Mouse (Mus musculus): Measurements from ENCODE around the gene Hoxd11. TPM values are rescaled to one million over a fixed set of nuclear protein-coding genes. Genes with fewer than 3 reads are reported as not detected.

Hoxd11 gene
- polyA plus RNA-seq, 1 experiment from 2014 or later = not detected

- H3K4me1 ChIP-seq = peaks cover 23% of the 10 kb centered on the region
- H3K36me3 ChIP-seq (replicated peaks) = no peaks in the 10 kb centered on the region
- WGBS = 2% methylated on average over 62 of the region's 62 CpGs
- peak overlapping the region; percentile 18; the same call in 1 of the 2 replicates for H3K4me3 ChIP-seq
- peaks cover 98% of the 10 kb centered on the region for H3K27me3 ChIP-seq (replicated peaks; ENCODE audit: low read depth, poor library complexity, severe bottlenecking)
- peak; percentile 73 for DNase-seq (ENCODE audit: low spot score)
- H3K9me3 ChIP-seq = no peaks in the 10 kb centered on the region
- H3K27ac ChIP-seq (replicated peaks) = no peak overlapping the region
Observed at GRCm38 (mm10) chr2:74657251-74658023, 21.9 kb upstream of the Hoxd11 start.

GRCm38 (mm10) chr2:74658024-74658666 is 21.2 kb upstream of the Hoxd11 start:
- H3K4me1 ChIP-seq = peaks cover 23% of the 10 kb centered on the region
- H3K9me3 ChIP-seq = no peaks in the 10 kb centered on the region
- H3K4me3 ChIP-seq = peak overlapping the region; percentile 18; the same call in 1 of the 2 replicates
- no peaks in the 10 kb centered on the region for H3K36me3 ChIP-seq (replicated peaks)
- H3K27me3 ChIP-seq (replicated peaks; ENCODE audit: low read depth, poor library complexity, severe bottlenecking) = peaks cover 98% of the 10 kb centered on the region
- no peak overlapping the region for H3K27ac ChIP-seq (replicated peaks)
- no peak for DNase-seq (ENCODE audit: low spot score)
- 1% methylated on average over 15 of the region's 15 CpGs for WGBS

- Histone ChIP-seq H3K4me1 (peaks cover 23% of the 10 kb centered on the region), H3K9me3 (no peaks in the 10 kb centered on the region), H3K27me3 (replicated peaks; ENCODE audit: low read depth, poor library complexity, severe bottlenecking) (peaks cover 100% of the 10 kb centered on the region), H3K4me3 (no peak overlapping the region), H3K27ac (replicated peaks) (no peak overlapping the region), H3K36me3 (replicated peaks) (no peaks in the 10 kb centered on the region)
- DNase-seq (ENCODE audit: low spot score) = peak; percentile 69
- WGBS = under 1% methylated on average over 47 of the region's 47 CpGs
Observed at GRCm38 (mm10) chr2:74658667-74659371, 20.5 kb upstream of the Hoxd11 start.

GRCm38 (mm10) chr2:74659507-74660005 is 19.8 kb upstream of the Hoxd11 start, which contains the start of gene Evx2:
TSS of gene Evx2 (minus strand) at chr2:74659557.
- Histone ChIP-seq H3K36me3 (replicated peaks) (no peaks in the 10 kb centered on the region), H3K27me3 (replicated peaks; ENCODE audit: low read depth, poor library complexity, severe bottlenecking) (peaks cover 100% of the 10 kb centered on the region), H3K27ac (replicated peaks) (no peak within 1 kb of the TSS), H3K4me1 (peaks cover 23% of the 10 kb centered on the region), H3K4me3 (no peak within 1 kb of the TSS), H3K9me3 (no peaks in the 10 kb centered on the region)
- peak; percentile 52 for DNase-seq (ENCODE audit: low spot score)
- WGBS = 2% methylated on average over 28 of the region's 28 CpGs

- Histone ChIP-seq H3K36me3 (replicated peaks) (no peaks in the 10 kb centered on the region), H3K27ac (replicated peaks) (no peak overlapping the region), H3K9me3 (no peaks in the 10 kb centered on the region), H3K4me3 (no peak overlapping the region), H3K27me3 (replicated peaks; ENCODE audit: low read depth, poor library complexity, severe bottlenecking) (peaks cover 100% of the 10 kb centered on the region), H3K4me1 (peaks cover 19% of the 10 kb centered on the region)
- WGBS = 4% methylated on average over 30 of the region's 30 CpGs
- DNase-seq (ENCODE audit: low spot score) = peak; percentile 47
Observed at GRCm38 (mm10) chr2:74660421-74661375, 18.7 kb upstream of the Hoxd11 start.

- WGBS = 0% methylated on average over 14 of the region's 14 CpGs
- no peak overlapping the region for H3K27ac ChIP-seq (replicated peaks)
- peak overlapping the region; percentile 32; the same call in 1 of the 2 replicates for H3K4me3 ChIP-seq
- DNase-seq (ENCODE audit: low spot score) = peak; percentile 83
- H3K27me3 ChIP-seq (replicated peaks; ENCODE audit: low read depth, poor library complexity, severe bottlenecking) = peaks cover 100% of the 10 kb centered on the region
- H3K4me1 ChIP-seq = peaks cover 14% of the 10 kb centered on the region
- no peaks in the 10 kb centered on the region for H3K9me3 ChIP-seq
- H3K36me3 ChIP-seq (replicated peaks) = no peaks in the 10 kb centered on the region
Observed at GRCm38 (mm10) chr2:74661685-74662084, 17.7 kb upstream of the Hoxd11 start.

- Histone ChIP-seq H3K4me1 (peaks cover 17% of the 10 kb centered on the region), H3K9me3 (no peaks in the 10 kb centered on the region), H3K4me3 (no peak overlapping the region), H3K27me3 (replicated peaks; ENCODE audit: low read depth, poor library complexity, severe bottlenecking) (peaks cover 100% of the 10 kb centered on the region), H3K36me3 (replicated peaks) (no peaks in the 10 kb centered on the region), H3K27ac (replicated peaks) (no peak overlapping the region)
- WGBS = 4% methylated on average over 18 of the region's 18 CpGs
- DNase-seq (ENCODE audit: low spot score) = peak; percentile 74
Observed at GRCm38 (mm10) chr2:74663291-74663925, 15.9 kb upstream of the Hoxd11 start.

GRCm38 (mm10) chr2:74666411-74666810 is 12.9 kb upstream of the Hoxd11 start:
- DNase-seq (ENCODE audit: low spot score) = peak; percentile 30
- Histone ChIP-seq H3K4me1 (peaks cover 14% of the 10 kb centered on the region), H3K27ac (replicated peaks) (no peak overlapping the region), H3K36me3 (replicated peaks) (no peaks in the 10 kb centered on the region), H3K9me3 (no peaks in the 10 kb centered on the region), H3K27me3 (replicated peaks; ENCODE audit: low read depth, poor library complexity, severe bottlenecking) (peaks cover 100% of the 10 kb centered on the region), H3K4me3 (no peak overlapping the region)
- WGBS = 1% methylated on average over 7 of the region's 7 CpGs

GRCm38 (mm10) chr2:74667191-74667841 is 12.0 kb upstream of the Hoxd11 start:
- Histone ChIP-seq H3K4me3 (peak overlapping the region; percentile 55; the same call in 1 of the 2 replicates), H3K4me1 (peaks cover 10% of the 10 kb centered on the region), H3K36me3 (replicated peaks) (no peaks in the 10 kb centered on the region), H3K27me3 (replicated peaks; ENCODE audit: low read depth, poor library complexity, severe bottlenecking) (peaks cover 100% of the 10 kb centered on the region), H3K27ac (replicated peaks) (no peak overlapping the region), H3K9me3 (no peaks in the 10 kb centered on the region)
- 1% methylated on average over 36 of the region's 36 CpGs for WGBS
- peak; percentile 61 for DNase-seq (ENCODE audit: low spot score)

- DNase-seq (ENCODE audit: low spot score) = peak; percentile 57
- Histone ChIP-seq H3K9me3 (no peaks in the 10 kb centered on the region), H3K27me3 (replicated peaks; ENCODE audit: low read depth, poor library complexity, severe bottlenecking) (peaks cover 100% of the 10 kb centered on the region), H3K27ac (replicated peaks) (no peak within 1 kb of the TSS), H3K4me1 (peaks cover 16% of the 10 kb centered on the region), H3K36me3 (replicated peaks) (no peaks in the 10 kb centered on the region), H3K4me3 (peak within 1 kb of the TSS; percentile 55)
- under 1% methylated on average over 48 of the region's 51 CpGs for WGBS
Observed at GRCm38 (mm10) chr2:74667842-74668357, 11.5 kb upstream of the Hoxd11 start, which contains the start of gene Hoxd13. TSS of gene Hoxd13 (plus strand) at chr2:74668310.

Data from embryonic facial prominence, embryonic 10.5 days (tissue).